Comparison of ENCODE assay signal across 9 mouse cellular contexts in genomic region chr13:111771232-111771631, GRCm38 (mm10). TPM values are rescaled to one million over a fixed set of nuclear protein-coding genes. Genes with fewer than 3 reads are reported as not detected.
DNase-seq lines count a peak whose midpoint lies in the region; ATAC-seq lines count a peak whose summit lies in the region.
"Had no signal": no experiment of that assay in that cellular context is flagged by ENCODE, and none has a peak within 500 bp of the region (broad histone marks: within the 10 kb centered on the region; RNA-seq: fewer than 3 reads in every experiment).

No protein-coding gene starts in this region.

- H3K27ac ChIP-seq in neural tube, embryonic 11.5 days (ENCODE audit: low read depth, low read length): no peak overlapping the region
- no peak overlapping the region for H3K27ac ChIP-seq in embryonic facial prominence, embryonic 15.5 days (replicated peaks)
- H3K27ac ChIP-seq in hindbrain, embryonic 16.5 days (ENCODE audit: low read depth, low read length): no peak overlapping the region
- no peak overlapping the region for H3K27ac ChIP-seq in midbrain, embryonic 15.5 days
- H3K27ac ChIP-seq: embryonic facial prominence, embryonic 13.5 days had no signal

- H3K4me3 ChIP-seq in neural tube, embryonic 11.5 days (ENCODE audit: low read depth, low read length): no peak overlapping the region
- H3K4me3 ChIP-seq in embryonic facial prominence, embryonic 15.5 days (replicated peaks): no peak overlapping the region
- no peak overlapping the region for H3K4me3 ChIP-seq in hindbrain, embryonic 16.5 days (ENCODE audit: low read length)
- no peak overlapping the region for H3K4me3 ChIP-seq in midbrain, embryonic 15.5 days
- H3K4me3 ChIP-seq: embryonic facial prominence, embryonic 13.5 days had no signal

- H3K9me3 ChIP-seq in neural tube, embryonic 11.5 days (ENCODE audit: control insufficient read depth, low read length): no peaks in the 10 kb centered on the region
- H3K9me3 ChIP-seq in embryonic facial prominence, embryonic 15.5 days (replicated peaks): no peaks in the 10 kb centered on the region
- H3K9me3 ChIP-seq in hindbrain, embryonic 16.5 days (ENCODE audit: control insufficient read depth, low read length): no peaks in the 10 kb centered on the region
- H3K9me3 ChIP-seq in midbrain, embryonic 15.5 days: no peaks in the 10 kb centered on the region
- H3K9me3 ChIP-seq: embryonic facial prominence, embryonic 13.5 days had no signal

- WGBS in neural tube, embryonic 11.5 days: 72% methylated on average over 7 of the region's 7 CpGs
- WGBS in embryonic facial prominence, embryonic 15.5 days: 52% methylated on average over 7 of the region's 7 CpGs
- WGBS in hindbrain, embryonic 16.5 days: 50% methylated on average over 7 of the region's 7 CpGs
- 57% methylated on average over 7 of the region's 7 CpGs for WGBS in midbrain, embryonic 15.5 days

- H3K4me2 ChIP-seq in neural tube, embryonic 11.5 days (ENCODE audit: low read depth): no peak overlapping the region
- H3K4me2 ChIP-seq in embryonic facial prominence, embryonic 15.5 days (replicated peaks): no peak overlapping the region
- H3K4me2 ChIP-seq in hindbrain, embryonic 16.5 days (ENCODE audit: low read length): no peak overlapping the region
- H3K4me2 ChIP-seq in midbrain, embryonic 15.5 days: no peak overlapping the region
- H3K4me2 ChIP-seq: embryonic facial prominence, embryonic 13.5 days had no signal

- no peaks in the 10 kb centered on the region for H3K36me3 ChIP-seq in neural tube, embryonic 11.5 days (ENCODE audit: control insufficient read depth, insufficient read depth, low read length)
- H3K36me3 ChIP-seq in embryonic facial prominence, embryonic 15.5 days: peaks cover 54% of the 10 kb centered on the region
- H3K36me3 ChIP-seq in hindbrain, embryonic 16.5 days (ENCODE audit: control insufficient read depth, insufficient read depth, low read length): peaks cover 36% of the 10 kb centered on the region
- peaks cover 16% of the 10 kb centered on the region for H3K36me3 ChIP-seq in midbrain, embryonic 15.5 days (replicated peaks)

- H3K27me3 ChIP-seq in neural tube, embryonic 11.5 days (ENCODE audit: control insufficient read depth, insufficient read depth, low read length): no peaks in the 10 kb centered on the region
- H3K27me3 ChIP-seq in embryonic facial prominence, embryonic 15.5 days: no peaks in the 10 kb centered on the region
- H3K27me3 ChIP-seq in hindbrain, embryonic 16.5 days (replicated peaks; ENCODE audit: control insufficient read depth, insufficient read depth, low read length): no peaks in the 10 kb centered on the region
- H3K27me3 ChIP-seq in midbrain, embryonic 15.5 days (replicated peaks): no peaks in the 10 kb centered on the region
- H3K27me3 ChIP-seq: embryonic facial prominence, embryonic 13.5 days had no signal

- no peak overlapping the region for H3K9ac ChIP-seq in neural tube, embryonic 11.5 days (ENCODE audit: low read length)
- no peak overlapping the region for H3K9ac ChIP-seq in embryonic facial prominence, embryonic 15.5 days
- H3K9ac ChIP-seq in hindbrain, embryonic 16.5 days (ENCODE audit: low read depth, low read length): no peak overlapping the region
- no peak overlapping the region for H3K9ac ChIP-seq in midbrain, embryonic 15.5 days
- H3K9ac ChIP-seq: embryonic facial prominence, embryonic 13.5 days had no signal

- H3K4me1 ChIP-seq in neural tube, embryonic 11.5 days (ENCODE audit: control insufficient read depth, insufficient read depth, low read length): no peaks in the 10 kb centered on the region
- H3K4me1 ChIP-seq in embryonic facial prominence, embryonic 15.5 days: no peaks in the 10 kb centered on the region
- H3K4me1 ChIP-seq in hindbrain, embryonic 16.5 days (ENCODE audit: control insufficient read depth, insufficient read depth, low read depth, low read length): no peaks in the 10 kb centered on the region
- no peaks in the 10 kb centered on the region for H3K4me1 ChIP-seq in midbrain, embryonic 15.5 days

- no peak for ATAC-seq in neural tube, embryonic 11.5 days (ENCODE audit: insufficient read depth, low FRiP score, low TSS enrichment)
- 0 out of 2 replicates have a peak, but pooled peaks have one; percentile 15 for ATAC-seq in embryonic facial prominence, embryonic 15.5 days (ENCODE audit: insufficient number of reproducible peaks, low FRiP score, low TSS enrichment, low read depth)
- ATAC-seq in hindbrain, embryonic 16.5 days: peak; percentile 89
- ATAC-seq in midbrain, embryonic 15.5 days (replicated peaks): peak; percentile 84

- intact Hi-C loops in left cerebral cortex, postnatal 14 days (cut with DNase I): no loop called here

- peak; percentile 27 for DNase-seq in neural tube, embryonic 11.5 days (ENCODE audit: low spot score)
- no peak for DNase-seq in neural tube, embryonic 10.5 days (ENCODE audit: extremely low spot score, low spot score)
- peak; percentile 52 for DNase-seq in adrenal gland, postnatal 25 days
- peak; percentile 73 to 78 for DNase-seq in left cerebral cortex, postnatal 14 days (ENCODE audit: low spot score in 2 of 2)
- peak; percentile 80 for DNase-seq in thymus, postnatal 14 days

RNA-seq across cellular contexts. Expression of gene Map3k1, which starts 37.6 kb away (rescaled TPM):
- polyA plus RNA-seq in neural tube, embryonic 11.5 days (2014; fragmentation: Nextera tagmentation; extraction: Ambion mirVana): 13.9 TPM in 2 replicates
- total RNA-seq in adrenal gland, postnatal 25 days (2021): 60.6 and 62.2 TPM in 2 replicates
- 16.3 and 18.0 TPM in 2 replicates for polyA plus RNA-seq in embryonic facial prominence, embryonic 15.5 days (2015; fragmentation: Nextera tagmentation; extraction: Ambion mirVana)
- polyA plus RNA-seq in hindbrain, embryonic 16.5 days (2015; fragmentation: Nextera tagmentation; extraction: Ambion mirVana): 12.1 and 13.5 TPM in 2 replicates
- total RNA-seq in left cerebral cortex, postnatal 14 days (2021): 10 to 100 TPM; 12.6 to 15.9 TPM
- 10.5 and 12.2 TPM in 2 replicates for polyA plus RNA-seq in midbrain, embryonic 15.5 days (2015; fragmentation: Nextera tagmentation; extraction: Ambion mirVana)
